11 mouse cellular contexts compared by ENCODE assay signal in the genomic region with DNA sequence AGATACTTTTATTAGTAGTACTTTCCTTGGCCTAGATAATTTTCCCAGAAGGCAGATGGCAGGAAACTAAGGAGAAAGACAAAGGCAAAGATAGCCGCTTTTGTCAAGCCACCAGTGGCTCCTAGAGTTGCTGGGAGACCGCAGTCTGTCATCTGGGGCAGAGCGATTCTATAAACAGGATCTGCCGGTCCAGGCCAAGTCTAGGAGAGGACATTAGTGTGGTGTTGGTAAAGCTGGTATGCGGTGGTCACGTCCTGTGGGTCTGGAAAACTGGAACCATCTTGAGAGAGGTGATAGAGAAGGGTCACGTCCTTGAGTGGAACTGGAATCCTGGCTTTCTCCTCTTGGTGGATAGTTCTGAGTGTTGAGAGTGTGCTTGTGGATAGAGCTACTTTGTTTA. TPM values are rescaled to one million over a fixed set of nuclear protein-coding genes. Genes with fewer than 3 reads are reported as not detected.
DNase-seq lines count a peak whose midpoint lies in the region; ATAC-seq and TF ChIP-seq lines count a peak whose summit lies in the region.
"Had no signal": no experiment of that assay in that cellular context is flagged by ENCODE, and none has a peak within 500 bp of the region (broad histone marks: within the 10 kb centered on the region; RNA-seq: fewer than 3 reads in every experiment).

No protein-coding gene starts in this region.

- no peak overlapping the region for H3K27ac ChIP-seq in forebrain, postnatal 0 days (ENCODE audit: low read depth, low read length)
- H3K27ac ChIP-seq in forebrain, embryonic 11.5 days (ENCODE audit: low read depth, low read length): no peak overlapping the region
- no peak overlapping the region for H3K27ac ChIP-seq in testis, adult 2 months (ENCODE audit: control insufficient read depth, insufficient read depth, low read depth, low read length)
- H3K27ac ChIP-seq: embryonic facial prominence, embryonic 15.5 days had no signal

- H3K27me3 ChIP-seq in forebrain, postnatal 0 days (ENCODE audit: insufficient read depth, low read length): no peaks in the 10 kb centered on the region
- no peaks in the 10 kb centered on the region for H3K27me3 ChIP-seq in forebrain, embryonic 11.5 days (ENCODE audit: control insufficient read depth, insufficient read depth, low read length)
- H3K27me3 ChIP-seq in testis, adult 2 months (ENCODE audit: control insufficient read depth, insufficient read depth, low read length): no peaks in the 10 kb centered on the region
- H3K27me3 ChIP-seq: embryonic facial prominence, embryonic 15.5 days had no signal

- no peak overlapping the region for H3K4me3 ChIP-seq in forebrain, postnatal 0 days (ENCODE audit: low read depth, low read length)
- no peak overlapping the region for H3K4me3 ChIP-seq in forebrain, embryonic 11.5 days (ENCODE audit: low read depth, low read length)
- H3K4me3 ChIP-seq in testis, adult 2 months (ENCODE audit: control insufficient read depth, low read depth, low read length): peak overlapping the region; percentile 58
- H3K4me3 ChIP-seq: embryonic facial prominence, embryonic 15.5 days had no signal

- H3K4me2 ChIP-seq in forebrain, postnatal 0 days (ENCODE audit: low read depth): peak overlapping the region; percentile 27; the same call in 1 of the 2 replicates
- no peak overlapping the region for H3K4me2 ChIP-seq in forebrain, embryonic 11.5 days (ENCODE audit: low read depth, low read length, severe bottlenecking)
- H3K4me2 ChIP-seq: embryonic facial prominence, embryonic 15.5 days had no signal

- no peak for ATAC-seq in forebrain, postnatal 0 days
- no peak for ATAC-seq in forebrain, embryonic 11.5 days (replicated peaks; ENCODE audit: low FRiP score)

- TF ChIP-seq CTCF in forebrain, postnatal 0 days (IDR thresholded peaks at IDR 0.05; ENCODE audit: low read depth): no peak
- TF ChIP-seq CTCF in testis, adult 2 months (IDR thresholded peaks at IDR 0.05; ENCODE audit: control insufficient read depth, insufficient read depth, insufficient replicate concordance, low read depth, low read length): no peak

- peaks cover 54% of the 10 kb centered on the region for H3K4me1 ChIP-seq in forebrain, postnatal 0 days (ENCODE audit: insufficient read depth)
- peaks cover 6% of the 10 kb centered on the region; the same call in 1 of the 2 replicates for H3K4me1 ChIP-seq in forebrain, embryonic 11.5 days (replicated peaks; ENCODE audit: control insufficient read depth, insufficient read depth, low read length)
- H3K4me1 ChIP-seq in testis, adult 2 months (ENCODE audit: control insufficient read depth, insufficient read depth, low read length): peaks cover 25% of the 10 kb centered on the region

- TF ChIP-seq POLR2A in testis, adult 2 months (IDR thresholded peaks at IDR 0.05; ENCODE audit: control insufficient read depth, low read depth, low read length): no peak

- no peak for DNase-seq in forebrain, postnatal 0 days
- no peak for DNase-seq in forebrain, embryonic 11.5 days (ENCODE audit: low spot score)
- no peak for DNase-seq in testis, postnatal 10 days (ENCODE audit: low spot score)
- DNase-seq in lung, postnatal 10 days: peak; percentile 62
- DNase-seq in ovary, adult 18-20 months (ENCODE audit: low spot score): no peak
- no peak for DNase-seq in adrenal gland, adult 18-20 months (ENCODE audit: low spot score in 2 of 2)
- DNase-seq in left cerebral cortex, postnatal 4 days: no peak
- DNase-seq: adrenal gland, adult 8-10 months; gastrocnemius, postnatal 14 days had no signal

- no peak overlapping the region for H3K9ac ChIP-seq in forebrain, postnatal 0 days
- H3K9ac ChIP-seq in forebrain, embryonic 11.5 days (ENCODE audit: low read length): no peak overlapping the region
- H3K9ac ChIP-seq: embryonic facial prominence, embryonic 15.5 days had no signal

- intact Hi-C loops in left cerebral cortex, postnatal 4 days (cut with DNase I): loop anchor here (5.0 kb wide), 1 partner anchor 143 kb away; no protein-coding TSS in a partner anchor

- H3K9me3 ChIP-seq in forebrain, postnatal 0 days (ENCODE audit: low read length): no peaks in the 10 kb centered on the region
- H3K9me3 ChIP-seq in forebrain, embryonic 11.5 days (ENCODE audit: control insufficient read depth, low read length): no peaks in the 10 kb centered on the region
- H3K9me3 ChIP-seq: embryonic facial prominence, embryonic 15.5 days had no signal

- 67% methylated on average over 7 of the region's 7 CpGs for WGBS in forebrain, postnatal 0 days
- WGBS in forebrain, embryonic 11.5 days: 90% methylated on average over 7 of the region's 7 CpGs

- no peaks in the 10 kb centered on the region for H3K36me3 ChIP-seq in forebrain, postnatal 0 days (ENCODE audit: insufficient read depth)
- no peaks in the 10 kb centered on the region for H3K36me3 ChIP-seq in forebrain, embryonic 11.5 days (ENCODE audit: control insufficient read depth, insufficient read depth, low read length)
- H3K36me3 ChIP-seq in testis, adult 2 months (ENCODE audit: control insufficient read depth, insufficient read depth, low read length): no peaks in the 10 kb centered on the region
- H3K36me3 ChIP-seq: embryonic facial prominence, embryonic 15.5 days had no signal

RNA-seq across cellular contexts. Expression of a gene that starts 3.2 kb away (rescaled TPM):
- 93.6 and 94.7 TPM in 2 replicates for total RNA-seq in forebrain, postnatal 0 days (2014; rRNA removed)
- polyA plus RNA-seq in forebrain, postnatal 0 days (2015; fragmentation: Nextera tagmentation; extraction: Ambion mirVana): 16.0 and 25.2 TPM in 2 replicates
- 16.8 and 17.7 TPM in 2 replicates for polyA plus RNA-seq in forebrain, embryonic 11.5 days (2014; fragmentation: Nextera tagmentation; extraction: Ambion mirVana)
- 5.5 and 6.6 TPM in 2 replicates for polyA plus RNA-seq in testis, adult 2 months (2012; rRNA removed)
- 10 to 100 TPM; 18.8 to 21.2 TPM for total RNA-seq in adrenal gland, adult 18-20 months (2021)
- total RNA-seq in left cerebral cortex, postnatal 4 days (2021): 100 to 1,000 TPM; 152 to 157 TPM
